19 mouse cellular contexts compared by ENCODE assay signal in the genomic region with DNA sequence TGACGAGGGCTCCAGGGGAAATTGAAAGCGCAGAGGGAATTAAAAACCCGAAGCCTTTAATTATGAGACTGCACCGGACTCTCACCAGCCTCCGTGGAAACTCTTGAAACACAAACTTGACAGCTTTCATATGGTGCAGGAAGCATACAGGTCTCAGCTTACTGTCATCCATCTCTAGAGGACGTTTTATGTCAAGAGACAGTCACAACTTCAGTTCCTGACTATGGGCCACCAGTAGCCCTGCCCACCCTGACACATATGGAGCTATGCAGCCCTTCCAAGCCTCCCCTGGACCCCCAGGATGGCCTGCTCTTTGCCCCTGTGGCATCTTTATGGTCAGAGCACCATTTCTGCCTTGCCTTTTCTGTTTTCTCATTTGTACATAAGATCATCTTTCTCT.
"Had no signal": no experiment of that assay in that cellular context is flagged by ENCODE, and none has a peak within 500 bp of the region (broad histone marks: within the 10 kb centered on the region; RNA-seq: fewer than 3 reads in every experiment).

No protein-coding gene starts in this region.

- H3K9ac ChIP-seq: limb, embryonic 12.5 days; limb, embryonic 15.5 days; liver, embryonic 14.5 days; liver, postnatal 0 days; lung, embryonic 14.5 days; midbrain, embryonic 13.5 days; stomach, embryonic 15.5 days had no signal

- H3K4me1 ChIP-seq: limb, embryonic 15.5 days; stomach, embryonic 15.5 days had no signal

- H3K9me3 ChIP-seq: limb, embryonic 15.5 days; midbrain, embryonic 13.5 days; stomach, embryonic 15.5 days had no signal

- H3K4me3 ChIP-seq: limb, embryonic 12.5 days; limb, embryonic 15.5 days; midbrain, embryonic 13.5 days; stomach, embryonic 15.5 days had no signal

- H3K4me2 ChIP-seq: limb, embryonic 12.5 days; limb, embryonic 15.5 days; liver, embryonic 11.5 days; lung, embryonic 14.5 days; midbrain, embryonic 13.5 days; stomach, embryonic 15.5 days had no signal

- H3K36me3 ChIP-seq: limb, embryonic 12.5 days; limb, embryonic 15.5 days; midbrain, embryonic 13.5 days; stomach, embryonic 15.5 days had no signal

- H3K27me3 ChIP-seq: limb, embryonic 15.5 days; stomach, embryonic 15.5 days had no signal

- ATAC-seq: liver, postnatal 0 days; lung, postnatal 0 days; midbrain, embryonic 13.5 days had no signal

- H3K27ac ChIP-seq: limb, embryonic 12.5 days; limb, embryonic 15.5 days; liver, embryonic 14.5 days; macrophage; midbrain, embryonic 13.5 days; stomach, embryonic 15.5 days had no signal

- DNase-seq: kidney, adult 11 months; kidney, adult 9 months; kidney, postnatal 36 days; left cerebral cortex, postnatal 4 days; liver, postnatal 0 days; lung, embryonic 14.5 days; right cerebral cortex, adult 18-20 months; right cerebral cortex, postnatal 14 days; right cerebral cortex, postnatal 4 days; spleen, adult 18-20 months; thymus, postnatal 25 days had no signal
